Mouse (Mus musculus): ENCODE data around the gene Gapdhs.
"Not testable (repeated sequence)": the region's sequence is repeated elsewhere in the genome, so short reads cannot be mapped to it uniquely, and the experiment has no call there.

The Gapdhs gene

GRCm38 (mm10) chr7:30743617-30744016 is at the start of gene Gapdhs:
Gene Gapdhs, minus strand, starts transcription at chr7:30743681.
- DNase-seq (ENCODE audit: low spot score in 2 of 2): not testable (repeated sequence)

- no peak for DNase-seq (ENCODE audit: low spot score in 2 of 2)
Observed at GRCm38 (mm10) chr7:30791921-30792320, 48.4 kb upstream of the Gapdhs start.

- no peak for DNase-seq (ENCODE audit: low spot score in 2 of 2)
Observed at GRCm38 (mm10) chr7:30790141-30790540, 46.7 kb upstream of the Gapdhs start.

- DNase-seq (ENCODE audit: low spot score in 2 of 2): no peak
Observed at GRCm38 (mm10) chr7:30787377-30788022, 44.0 kb upstream of the Gapdhs start, which contains the start of gene Krtdap. Gene Krtdap, plus strand, starts transcription at chr7:30787896.

GRCm38 (mm10) chr7:30785721-30786546 is 42.5 kb upstream of the Gapdhs start:
- DNase-seq (ENCODE audit: low spot score in 2 of 2): no peak

GRCm38 (mm10) chr7:30785154-30785553 is 41.7 kb upstream of the Gapdhs start:
- no peak for DNase-seq (ENCODE audit: low spot score in 2 of 2)

GRCm38 (mm10) chr7:30782658-30783057 is 39.2 kb upstream of the Gapdhs start:
- no peak for DNase-seq (ENCODE audit: low spot score in 2 of 2)

- DNase-seq (ENCODE audit: low spot score in 2 of 2): no peak
Observed at GRCm38 (mm10) chr7:30781792-30782191, 38.3 kb upstream of the Gapdhs start.

GRCm38 (mm10) chr7:30777911-30778310 is 34.4 kb upstream of the Gapdhs start:
- DNase-seq (ENCODE audit: low spot score in 2 of 2): no peak

- DNase-seq (ENCODE audit: low spot score in 2 of 2): no peak
Observed at GRCm38 (mm10) chr7:30777081-30777579, 33.6 kb upstream of the Gapdhs start.

- DNase-seq (ENCODE audit: low spot score in 2 of 2): no peak
Observed at GRCm38 (mm10) chr7:30776104-30776503, 32.6 kb upstream of the Gapdhs start.

- no peak for DNase-seq (ENCODE audit: low spot score in 2 of 2)
Observed at GRCm38 (mm10) chr7:30769236-30769635, 25.8 kb upstream of the Gapdhs start.

- no peak for DNase-seq (ENCODE audit: low spot score in 2 of 2)
Observed at GRCm38 (mm10) chr7:30766408-30766807, 22.9 kb upstream of the Gapdhs start.

GRCm38 (mm10) chr7:30765173-30765572 is 21.7 kb upstream of the Gapdhs start:
- DNase-seq (ENCODE audit: low spot score in 2 of 2): no peak

- DNase-seq (ENCODE audit: low spot score in 2 of 2): no peak
Observed at GRCm38 (mm10) chr7:30763456-30763855, 20.0 kb upstream of the Gapdhs start, which contains the start of gene Dmkn. Gene Dmkn, plus strand, starts transcription at chr7:30763756.

- no peak for DNase-seq (ENCODE audit: low spot score in 2 of 2)
Observed at GRCm38 (mm10) chr7:30761769-30762352, 18.4 kb upstream of the Gapdhs start.

GRCm38 (mm10) chr7:30758853-30759252 is 15.4 kb upstream of the Gapdhs start:
- peak in 1 of 2 experiments; percentile 24 for DNase-seq (ENCODE audit: low spot score in 2 of 2)

GRCm38 (mm10) chr7:30757001-30757400 is 13.5 kb upstream of the Gapdhs start:
- DNase-seq (ENCODE audit: low spot score in 2 of 2): no peak

- DNase-seq (ENCODE audit: low spot score in 2 of 2): no peak
Observed at GRCm38 (mm10) chr7:30751086-30751669, 7.7 kb upstream of the Gapdhs start, which contains the start of gene Sbsn. Gene Sbsn, plus strand, starts transcription at chr7:30751471.

GRCm38 (mm10) chr7:30749824-30750606 is 6.5 kb upstream of the Gapdhs start:
- no peak for DNase-seq (ENCODE audit: low spot score in 2 of 2)
